23 mouse cellular contexts compared by ENCODE assay signal in the genomic region with DNA sequence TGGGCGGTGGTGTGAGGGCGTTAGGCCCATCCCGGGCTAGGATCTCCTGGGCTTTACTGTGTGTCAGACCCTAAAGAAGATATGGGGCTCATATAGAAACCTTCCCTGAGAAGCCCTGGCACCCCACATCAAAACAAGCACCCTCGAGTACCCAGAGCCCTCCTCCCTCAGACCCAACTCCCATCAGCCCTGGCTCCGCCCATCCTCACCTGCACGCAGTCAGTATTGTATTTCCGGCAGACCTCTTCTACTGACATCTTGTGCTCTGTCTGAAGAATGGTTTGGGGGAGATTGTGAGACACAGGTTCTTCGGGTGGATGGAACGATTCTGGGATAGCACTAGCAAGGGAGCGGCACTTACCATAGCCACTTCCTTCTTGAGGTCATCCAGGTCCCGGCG. TPM values are rescaled to one million over a fixed set of nuclear protein-coding genes. Genes with fewer than 3 reads are reported as not detected.
DNase-seq lines count a peak whose midpoint lies in the region; TF ChIP-seq lines count a peak whose summit lies in the region.
"Had no signal": no experiment of that assay in that cellular context is flagged by ENCODE, and none has a peak within 500 bp of the region (broad histone marks: within the 10 kb centered on the region; RNA-seq: fewer than 3 reads in every experiment).

No protein-coding gene starts in this region.

- H3K27me3 ChIP-seq in spleen, adult 2 months (ENCODE audit: control insufficient read depth, insufficient read depth, low read length): peaks cover 6% of the 10 kb centered on the region

- 41% methylated on average over 12 of the region's 12 CpGs for WGBS in spleen, adult 2 months
- 48% methylated on average over 12 of the region's 12 CpGs for WGBS in bone marrow, adult 2 months

- DNase-seq in spleen, adult 2 months (ENCODE audit: low read depth in 1 of 2, low spot score in 2 of 2): no peak
- DNase-seq in spleen, adult 12 weeks (ENCODE audit: low spot score): no peak
- DNase-seq in thymus, adult 18-20 months: peak; percentile 59 to 80
- DNase-seq in neural tube, embryonic 10.5 days (ENCODE audit: extremely low spot score, low spot score): no peak
- no peak for DNase-seq in right cerebral cortex, postnatal 4 days
- no peak for DNase-seq in cerebellum, postnatal 4 days (ENCODE audit: low spot score in 2 of 2)
- DNase-seq: adrenal gland, postnatal 14 days; B cell, adult 2 months; cerebellum, adult 8-10 months; heart, adult 11 months; kidney, postnatal 14 days had no signal

- H3K36me3 ChIP-seq in spleen, adult 2 months (ENCODE audit: control insufficient read depth, insufficient read depth, low read length): no peaks in the 10 kb centered on the region
- H3K36me3 ChIP-seq: embryonic facial prominence, embryonic 13.5 days; intestine, embryonic 15.5 days; limb, embryonic 13.5 days; stomach, embryonic 15.5 days had no signal

- H3K27ac ChIP-seq in spleen, adult 2 months (ENCODE audit: insufficient read depth, low read length): peak overlapping the region; percentile 62; the same call in 1 of the 2 replicates
- H3K27ac ChIP-seq in bone marrow, adult 2 months (ENCODE audit: control insufficient read depth, insufficient read depth, low read depth, low read length, poor library complexity): peak overlapping the region; percentile 62
- H3K27ac ChIP-seq: embryonic facial prominence, embryonic 13.5 days; hindbrain, embryonic 12.5 days; intestine, embryonic 15.5 days; limb, embryonic 13.5 days; liver, embryonic 14.5 days; neural tube, embryonic 12.5 days; stomach, embryonic 15.5 days had no signal

- no peak for TF ChIP-seq POLR2A in spleen, adult 2 months (IDR thresholded peaks at IDR 0.05; ENCODE audit: low read depth, low read length)
- no peak for TF ChIP-seq POLR2A in bone marrow, adult 2 months (IDR thresholded peaks at IDR 0.05; ENCODE audit: borderline replicate concordance, control insufficient read depth, low read depth, low read length)

- H3K4me1 ChIP-seq in spleen, adult 2 months (ENCODE audit: control insufficient read depth, insufficient read depth, insufficient read length): peaks cover 2% of the 10 kb centered on the region; the same call in 1 of the 2 replicates
- no peaks in the 10 kb centered on the region; the same call in none of the 2 replicates for H3K4me1 ChIP-seq in bone marrow, adult 2 months (ENCODE audit: control insufficient read depth, insufficient read depth, low read length)

- H3K4me3 ChIP-seq in spleen, adult 2 months (ENCODE audit: extremely low read depth, insufficient read depth, insufficient read length): peak overlapping the region; percentile 34; the same call in 1 of the 2 replicates
- H3K4me3 ChIP-seq in bone marrow, adult 2 months (replicated peaks; ENCODE audit: control insufficient read depth, low read depth, low read length): no peak overlapping the region
- H3K4me3 ChIP-seq: embryonic facial prominence, embryonic 13.5 days; hindbrain, embryonic 12.5 days; intestine, embryonic 15.5 days; limb, embryonic 13.5 days; megakaryocyte, embryonic 14.5 days; neural tube, embryonic 12.5 days; stomach, embryonic 15.5 days had no signal

- TF ChIP-seq CTCF in spleen, adult 2 months (IDR thresholded peaks at IDR 0.05; ENCODE audit: extremely low read depth, insufficient read depth, insufficient read length, insufficient replicate concordance): no peak
- no peak for TF ChIP-seq CTCF in bone marrow, adult 2 months (IDR thresholded peaks at IDR 0.05; ENCODE audit: control insufficient read depth, insufficient read depth, low read length)

RNA-seq across cellular contexts. Expression of gene Atp1a3, which starts 5.0 kb away (rescaled TPM):
- polyA plus RNA-seq in spleen, adult 2 months (2012; rRNA removed): 11.2 and 16.0 TPM in 2 replicates
- polyA plus RNA-seq in bone marrow, adult 2 months (2011; ENCODE audit: insufficient read depth, insufficient read length, low replicate concordance, missing spikeins): 6.1 and 13.9 TPM in 2 replicates

RNA-seq across cellular contexts. Expression of gene Rabac1, which starts 28.2 kb away (rescaled TPM):
- 361 and 478 TPM in 2 replicates for polyA plus RNA-seq in spleen, adult 2 months (2012; rRNA removed)
- 31.0 and 76.4 TPM in 2 replicates for polyA plus RNA-seq in bone marrow, adult 2 months (2011; ENCODE audit: insufficient read depth, insufficient read length, low replicate concordance, missing spikeins)

RNA-seq across cellular contexts. Expression of gene Gm4881, which starts 56.4 kb away (rescaled TPM):
- polyA plus RNA-seq in spleen, adult 2 months (2012; rRNA removed): not detected in 2 replicates
- not detected in 2 replicates for polyA plus RNA-seq in bone marrow, adult 2 months (2011; ENCODE audit: insufficient read depth, insufficient read length, low replicate concordance, missing spikeins)
- polyA plus RNA-seq: embryonic facial prominence, embryonic 13.5 days; heart, embryonic 14.5 days; intestine, embryonic 15.5 days; limb, embryonic 13.5 days; liver, embryonic 14.5 days; lung, embryonic 16.5 days; stomach, embryonic 15.5 days; urinary bladder, adult 2 months had no signal

Comparison
In these comparisons a context has a peak if more than half of its experiments do, and no peak if none do; other contexts are left out.
1. DNase-seq: peak in thymus, adult 18-20 months (2 of 2); none in spleen, adult 2 months (0 of 2), spleen, adult 12 weeks (single experiment), neural tube, embryonic 10.5 days (single experiment), right cerebral cortex, postnatal 4 days (single experiment) and cerebellum, postnatal 4 days (0 of 2).